Comparison of ENCODE assay signal across 8 mouse cellular contexts in the genomic region with DNA sequence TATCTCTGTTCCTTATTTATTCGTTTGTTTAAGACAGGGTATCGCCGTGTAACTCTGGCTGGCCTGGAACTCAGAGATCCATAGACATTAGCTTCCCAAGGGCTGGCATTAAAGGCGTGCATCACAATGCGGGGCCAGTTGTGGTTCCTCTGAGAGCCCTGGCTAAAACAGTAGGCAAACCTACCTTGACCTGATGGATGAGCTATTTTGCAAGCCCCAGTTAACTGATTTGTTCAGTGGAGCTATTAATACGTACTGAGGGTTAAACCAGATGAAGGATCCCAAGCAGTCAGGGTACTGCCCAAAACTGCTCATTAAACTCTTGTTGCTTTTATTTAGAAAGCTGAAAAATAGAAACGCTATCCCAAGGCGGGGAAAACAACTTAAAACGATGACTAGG. TPM values are rescaled to one million over a fixed set of nuclear protein-coding genes. Genes with fewer than 3 reads are reported as not detected.
DNase-seq lines count a peak whose midpoint lies in the region; ATAC-seq and TF ChIP-seq lines count a peak whose summit lies in the region.

No protein-coding gene starts in this region.

- TF ChIP-seq CTCF in MEL (IDR thresholded peaks at IDR 0.05 in 2 of 3, conservative IDR thresholded peaks at IDR 0.05 in 1 of 3; ENCODE audit: control insufficient read depth in 1 of 3, insufficient read depth in 1 of 3, low read depth in 2 of 3, low read length in 3 of 3, poor library complexity in 1 of 3, severe bottlenecking in 1 of 3): no peak

- peaks cover 5 to 14% of the 10 kb centered on the region in 2 experiments for H3K4me1 ChIP-seq in heart, embryonic 14.5 days (ENCODE audit: control insufficient read depth in 2 of 2, insufficient read depth in 2 of 2, low read length in 2 of 2)
- peaks cover 6 to 11% of the 10 kb centered on the region in 2 experiments for H3K4me1 ChIP-seq in MEL (ENCODE audit: control insufficient read depth in 1 of 2, insufficient read depth in 2 of 2, low read length in 2 of 2)
- peaks cover 11% of the 10 kb centered on the region for H3K4me1 ChIP-seq in forebrain, embryonic 16.5 days (replicated peaks; ENCODE audit: control insufficient read depth, insufficient read depth, low read length)

- TF ChIP-seq RAD21 in MEL (IDR thresholded peaks at IDR 0.05; ENCODE audit: low read depth, low read length): no peak

- H3K27ac ChIP-seq in heart, embryonic 14.5 days (replicated peaks in 1 of 2; ENCODE audit: control insufficient read depth in 1 of 2, insufficient read depth in 1 of 2, low read depth in 2 of 2, low read length in 2 of 2): peak overlapping the region; percentile 85 to 97
- peak overlapping the region; percentile 72 for H3K27ac ChIP-seq in MEL (ENCODE audit: control insufficient read depth, low read depth, low read length)
- H3K27ac ChIP-seq in forebrain, embryonic 16.5 days (ENCODE audit: low read length): peak overlapping the region; percentile 64; the same call in 1 of the 2 replicates
- H3K27ac ChIP-seq in macrophage: peak overlapping the region; percentile 19

- H3K4me2 ChIP-seq in heart, embryonic 14.5 days (ENCODE audit: low read length): peak overlapping the region; percentile 77
- H3K4me2 ChIP-seq in forebrain, embryonic 16.5 days (ENCODE audit: low read length): peak overlapping the region; percentile 66

- no peak for ATAC-seq in heart, embryonic 14.5 days (ENCODE audit: insufficient number of reproducible peaks, insufficient read depth, low FRiP score, low read depth)
- ATAC-seq in forebrain, embryonic 16.5 days: peak; percentile 2

- H3K79me2 ChIP-seq in MEL (ENCODE audit: control insufficient read depth, insufficient read depth, low read length, poor library complexity): peaks cover 34% of the 10 kb centered on the region
- H3K79me2 ChIP-seq in macrophage (ENCODE audit: inconsistent target): peaks cover 42% of the 10 kb centered on the region

- peak overlapping the region; percentile 75 to 98 for H3K4me3 ChIP-seq in heart, embryonic 14.5 days (ENCODE audit: control insufficient read depth in 1 of 2, insufficient read depth in 1 of 2, low read depth in 1 of 2, low read length in 2 of 2)
- H3K4me3 ChIP-seq in MEL (ENCODE audit: control insufficient read depth in 1 of 2, insufficient read depth in 1 of 2, low read depth in 2 of 2, low read length in 2 of 2) (peak overlapping the region; percentile 74 to 85), macrophage (ENCODE audit: inconsistent target) (peak overlapping the region; percentile 42)
- peak overlapping the region; percentile 67 for H3K4me3 ChIP-seq in forebrain, embryonic 16.5 days (replicated peaks; ENCODE audit: low read length)

- TF ChIP-seq POLR2A in MEL (IDR thresholded peaks at IDR 0.05; ENCODE audit: control insufficient read depth in 1 of 2, insufficient read depth in 1 of 2, low read depth in 1 of 2, low read length in 2 of 2, poor library complexity in 1 of 2): no peak

- H3K27me3 ChIP-seq in heart, embryonic 14.5 days (ENCODE audit: control insufficient read depth, insufficient read depth, low read length): no peaks in the 10 kb centered on the region
- no peaks in the 10 kb centered on the region for H3K27me3 ChIP-seq in MEL (ENCODE audit: control insufficient read depth in 1 of 2, insufficient read depth in 2 of 2, low read length in 2 of 2)
- no peaks in the 10 kb centered on the region for H3K27me3 ChIP-seq in forebrain, embryonic 16.5 days (replicated peaks; ENCODE audit: control insufficient read depth, insufficient read depth, low read length)

- peak overlapping the region; percentile 98 for H3K9ac ChIP-seq in heart, embryonic 14.5 days (ENCODE audit: low read length)
- H3K9ac ChIP-seq in MEL (ENCODE audit: control insufficient read depth, low read depth, low read length, poor library complexity, severe bottlenecking): peak overlapping the region; percentile 84
- H3K9ac ChIP-seq in forebrain, embryonic 16.5 days (replicated peaks; ENCODE audit: low read depth, low read length): peak overlapping the region; percentile 82

- no peaks in the 10 kb centered on the region for H3K9me3 ChIP-seq in heart, embryonic 14.5 days (ENCODE audit: control insufficient read depth, low read length)
- no peaks in the 10 kb centered on the region for H3K9me3 ChIP-seq in MEL (replicated peaks; ENCODE audit: insufficient read depth, low read length)
- H3K9me3 ChIP-seq in forebrain, embryonic 16.5 days (ENCODE audit: control insufficient read depth, low read length): no peaks in the 10 kb centered on the region

- intact Hi-C loops in heart, postnatal 25 days (cut with DNase I): no loop called here

- DNase-seq in heart, postnatal 25 days (ENCODE audit: low spot score): no peak
- DNase-seq in MEL (ENCODE audit: low read depth, low spot score): no peak
- no peak for DNase-seq in urinary bladder, postnatal 10 days (ENCODE audit: low spot score)
- no peak for DNase-seq in left cerebral cortex, adult 11 months (ENCODE audit: low spot score)
- no peak for DNase-seq in layer of hippocampus, adult 18-20 months (ENCODE audit: low spot score in 2 of 2)

- peaks cover 19% of the 10 kb centered on the region for H3K36me3 ChIP-seq in heart, embryonic 14.5 days (ENCODE audit: control insufficient read depth, insufficient read depth, low read length)
- H3K36me3 ChIP-seq in MEL (ENCODE audit: control insufficient read depth in 1 of 2, insufficient read depth in 2 of 2, low read length in 2 of 2) (peaks cover 7 to 27% of the 10 kb centered on the region in 2 experiments), macrophage (ENCODE audit: inconsistent target) (no peaks in the 10 kb centered on the region)
- H3K36me3 ChIP-seq in forebrain, embryonic 16.5 days (ENCODE audit: control insufficient read depth, insufficient read depth): peaks cover 4% of the 10 kb centered on the region; the same call in 1 of the 2 replicates

- no peak for TF ChIP-seq EP300 in MEL (IDR thresholded peaks at IDR 0.05; ENCODE audit: low read depth in 1 of 2, low read length in 2 of 2)

- 37% methylated on average over 9 of the region's 9 CpGs for WGBS in heart, embryonic 14.5 days
- 35% methylated on average over 9 of the region's 9 CpGs for WGBS in forebrain, embryonic 16.5 days
- 47% methylated on average over 9 of the region's 9 CpGs for WGBS in macrophage (ENCODE audit: missing documents)

RNA-seq across cellular contexts. Expression of gene Sar1a, which starts 0.6 kb away (rescaled TPM):
- polyA plus RNA-seq in heart, embryonic 14.5 days (2014; fragmentation: Nextera tagmentation; extraction: Ambion mirVana): 169 and 175 TPM in 2 replicates
- total RNA-seq in heart, postnatal 25 days (2021): 100 to 1,000 TPM; 142 to 152 TPM
- total RNA-seq in MEL (2012; rRNA removed): 114 and 135 TPM in 2 replicates
- polyA plus RNA-seq in MEL (2012; ENCODE audit: insufficient read depth in 1 of 2, insufficient read length in 2 of 2, low read depth in 1 of 2, low replicate concordance in 2 of 2, missing spikeins in 1 of 2) (100 to 1,000 TPM in 1 of 2 experiments, not detected in 1; 133 TPM), macrophage (2018) (78.1 to 97.0 TPM (median 84.0 TPM) in 3 replicates)
- 224 and 244 TPM in 2 replicates for polyA plus RNA-seq in forebrain, embryonic 16.5 days (2015; fragmentation: Nextera tagmentation; extraction: Ambion mirVana)
- total RNA-seq in macrophage (2018; cell fraction: chromatin; rRNA removed): 100 to 1,000 TPM in 21 of 26 experiments, 10 to 100 TPM in 5; 81.2 to 210 (median 128) TPM
- 10 to 100 TPM; 65.7 to 88.2 (median 75.5) TPM for total RNA-seq in macrophage (2018; cell fraction: cytosol; rRNA removed)
- 100 to 1,000 TPM in 18 of 26 experiments, 10 to 100 TPM in 8; 75.3 to 163 (median 113) TPM for total RNA-seq in macrophage (2018; cell fraction: nucleus; rRNA removed)
- total RNA-seq in layer of hippocampus, adult 18-20 months (2021): 100 to 1,000 TPM; 119 to 122 TPM

RNA-seq across cellular contexts. Expression of gene Tysnd1, which starts 15.8 kb away (rescaled TPM):
- polyA plus RNA-seq in heart, embryonic 14.5 days (2014; fragmentation: Nextera tagmentation; extraction: Ambion mirVana): 25.7 and 27.5 TPM in 2 replicates
- 10 to 100 TPM; 22.5 to 22.9 TPM for total RNA-seq in heart, postnatal 25 days (2021)
- 59.8 and 72.7 TPM in 2 replicates for total RNA-seq in MEL (2012; rRNA removed)
- polyA plus RNA-seq in MEL (2012; ENCODE audit: insufficient read depth in 1 of 2, insufficient read length in 2 of 2, low read depth in 1 of 2, low replicate concordance in 2 of 2, missing spikeins in 1 of 2) (100 to 1,000 TPM in 1 of 2 experiments, not detected in 1; 119 TPM), macrophage (2018) (9.0 to 16.4 TPM (median 13.3 TPM) in 3 replicates)
- polyA plus RNA-seq in forebrain, embryonic 16.5 days (2015; fragmentation: Nextera tagmentation; extraction: Ambion mirVana): 20.2 and 22.4 TPM in 2 replicates
- total RNA-seq in macrophage (2018; cell fraction: chromatin; rRNA removed): 10 to 100 TPM in 12 of 26 experiments, 1 to 10 TPM in 14; 3.7 to 20.0 (median 9.2) TPM
- 10 to 100 TPM in 23 of 26 experiments, 1 to 10 TPM in 3; 7.0 to 18.4 (median 13.6) TPM for total RNA-seq in macrophage (2018; cell fraction: cytosol; rRNA removed)
- 10 to 100 TPM in 19 of 26 experiments, 1 to 10 TPM in 7; 6.4 to 28.4 (median 12.1) TPM for total RNA-seq in macrophage (2018; cell fraction: nucleus; rRNA removed)
- 10 to 100 TPM; 22.2 to 25.9 TPM for total RNA-seq in layer of hippocampus, adult 18-20 months (2021)

RNA-seq across cellular contexts. Expression of gene Ppa1, which starts 31.2 kb away (rescaled TPM):
- 81.4 and 86.9 TPM in 2 replicates for polyA plus RNA-seq in heart, embryonic 14.5 days (2014; fragmentation: Nextera tagmentation; extraction: Ambion mirVana)
- 10 to 100 TPM; 63.9 to 70.1 TPM for total RNA-seq in heart, postnatal 25 days (2021)
- 201 and 211 TPM in 2 replicates for total RNA-seq in MEL (2012; rRNA removed)
- polyA plus RNA-seq in MEL (2012; ENCODE audit: insufficient read depth in 1 of 2, insufficient read length in 2 of 2, low read depth in 1 of 2, low replicate concordance in 2 of 2, missing spikeins in 1 of 2) (100 to 1,000 TPM in 1 of 2 experiments, not detected in 1; 197 TPM), macrophage (2018) (9.6 to 42.5 TPM (median 18.5 TPM) in 3 replicates)
- 244 and 261 TPM in 2 replicates for polyA plus RNA-seq in forebrain, embryonic 16.5 days (2015; fragmentation: Nextera tagmentation; extraction: Ambion mirVana)
- 10 to 100 TPM in 7 of 26 experiments, 1 to 10 TPM in 19; 1.7 to 41.7 (median 6.4) TPM for total RNA-seq in macrophage (2018; cell fraction: chromatin; rRNA removed)
- total RNA-seq in macrophage (2018; cell fraction: cytosol; rRNA removed): 10 to 100 TPM in 21 of 26 experiments, 1 to 10 TPM in 5; 8.0 to 27.6 (median 20.8) TPM
- 10 to 100 TPM in 13 of 26 experiments, 1 to 10 TPM in 13; 1.8 to 30.1 (median 9.9) TPM for total RNA-seq in macrophage (2018; cell fraction: nucleus; rRNA removed)
- total RNA-seq in layer of hippocampus, adult 18-20 months (2021): 100 to 1,000 TPM; 101 to 109 TPM

RNA-seq across cellular contexts. Expression of gene Aifm2, which starts 35.5 kb away (rescaled TPM):
- 20.7 and 23.1 TPM in 2 replicates for polyA plus RNA-seq in heart, embryonic 14.5 days (2014; fragmentation: Nextera tagmentation; extraction: Ambion mirVana)
- 10 to 100 TPM; 31.3 to 31.6 TPM for total RNA-seq in heart, postnatal 25 days (2021)
- total RNA-seq in MEL (2012; rRNA removed): 13.2 and 13.4 TPM in 2 replicates
- polyA plus RNA-seq in MEL (2012; ENCODE audit: insufficient read depth in 1 of 2, insufficient read length in 2 of 2, low read depth in 1 of 2, low replicate concordance in 2 of 2, missing spikeins in 1 of 2) (10 to 100 TPM in 1 of 2 experiments, not detected in 1; 17.7 TPM), macrophage (2018) (13.8 to 16.2 TPM (median 16.0 TPM) in 3 replicates)
- 5.6 and 7.6 TPM in 2 replicates for polyA plus RNA-seq in forebrain, embryonic 16.5 days (2015; fragmentation: Nextera tagmentation; extraction: Ambion mirVana)
- total RNA-seq in macrophage (2018; cell fraction: chromatin; rRNA removed): 10 to 100 TPM in 24 of 26 experiments, 1 to 10 TPM in 2; 9.5 to 49.0 (median 28.9) TPM
- 10 to 100 TPM; 10.3 to 19.1 (median 14.2) TPM for total RNA-seq in macrophage (2018; cell fraction: cytosol; rRNA removed)
- 10 to 100 TPM in 25 of 26 experiments, 1 to 10 TPM in 1; 8.7 to 29.9 (median 21.0) TPM for total RNA-seq in macrophage (2018; cell fraction: nucleus; rRNA removed)
- total RNA-seq in layer of hippocampus, adult 18-20 months (2021): 1 to 10 TPM; 8.4 to 9.8 TPM

Comparison
In these comparisons a context has a peak if more than half of its experiments do, and no peak if none do; other contexts are left out.
1. H3K27ac ChIP-seq: peak in every context shown above with its lines; median percentile 91 in heart, embryonic 14.5 days; 72 in MEL; 64 in forebrain, embryonic 16.5 days; 19 in macrophage.